In genomic region chr13:64364258-64364657, GRCm38 (mm10) we compare ENCODE assay signal across 9 mouse cellular contexts. TPM values are rescaled to one million over a fixed set of nuclear protein-coding genes. Genes with fewer than 3 reads are reported as not detected.
DNase-seq lines count a peak whose midpoint lies in the region; ATAC-seq lines count a peak whose summit lies in the region.
"Had no signal": no experiment of that assay in that cellular context is flagged by ENCODE, and none has a peak within 500 bp of the region (broad histone marks: within the 10 kb centered on the region; RNA-seq: fewer than 3 reads in every experiment).

No protein-coding gene starts in this region.

- no peak overlapping the region for H3K27ac ChIP-seq in liver, embryonic 12.5 days
- no peak overlapping the region for H3K27ac ChIP-seq in intestine, embryonic 15.5 days
- H3K27ac ChIP-seq: neural tube, embryonic 12.5 days had no signal

- H3K4me3 ChIP-seq in liver, embryonic 12.5 days, result no peak overlapping the region
- H3K4me3 ChIP-seq in intestine, embryonic 15.5 days (replicated peaks), result no peak overlapping the region
- H3K4me3 ChIP-seq: neural tube, embryonic 12.5 days had no signal

- no peak for ATAC-seq in cerebellum, adult (ENCODE audit: insufficient number of reproducible peaks, low FRiP score, low TSS enrichment)
- no peak for ATAC-seq in liver, embryonic 12.5 days
- ATAC-seq in intestine, embryonic 15.5 days, result peak; percentile 27; the same call in 1 of the 2 replicates

- no peaks in the 10 kb centered on the region for H3K27me3 ChIP-seq in liver, embryonic 12.5 days (replicated peaks)
- H3K27me3 ChIP-seq in intestine, embryonic 15.5 days (replicated peaks), result no peaks in the 10 kb centered on the region
- H3K27me3 ChIP-seq: neural tube, embryonic 12.5 days had no signal

- 51% methylated on average over 2 of the region's 2 CpGs for WGBS in liver, embryonic 12.5 days (ENCODE audit: insufficient replicate concordance)
- WGBS in intestine, embryonic 15.5 days, result 82% methylated on average over 2 of the region's 2 CpGs

- peak; percentile 47 to 49 for DNase-seq in cerebellum, adult 18-20 months
- DNase-seq in liver, result peak; percentile 57
- peak; percentile 34 to 39 for DNase-seq in adrenal gland, postnatal 36 days
- DNase-seq in spleen, adult 12 weeks (ENCODE audit: low spot score), result peak; percentile 15
- no peak for DNase-seq in frontal cortex, postnatal 14 days (ENCODE audit: low spot score in 2 of 2)

- peaks cover 19% of the 10 kb centered on the region for H3K4me1 ChIP-seq in liver, embryonic 12.5 days
- 0 out of 2 replicates have a peak, but pooled peaks cover 6% of the 10 kb centered on the region for H3K4me1 ChIP-seq in intestine, embryonic 15.5 days (replicated peaks)

- no peak overlapping the region for H3K9ac ChIP-seq in liver, embryonic 12.5 days
- no peak overlapping the region for H3K9ac ChIP-seq in intestine, embryonic 15.5 days
- H3K9ac ChIP-seq: neural tube, embryonic 12.5 days had no signal

- peaks cover 43% of the 10 kb centered on the region for H3K36me3 ChIP-seq in liver, embryonic 12.5 days
- peaks cover 20% of the 10 kb centered on the region for H3K36me3 ChIP-seq in intestine, embryonic 15.5 days

- H3K9me3 ChIP-seq in liver, embryonic 12.5 days (replicated peaks), result no peaks in the 10 kb centered on the region
- H3K9me3 ChIP-seq in intestine, embryonic 15.5 days, result no peaks in the 10 kb centered on the region
- H3K9me3 ChIP-seq: neural tube, embryonic 12.5 days had no signal

- H3K4me2 ChIP-seq in liver, embryonic 12.5 days, result no peak overlapping the region
- H3K4me2 ChIP-seq in intestine, embryonic 15.5 days (replicated peaks), result no peak overlapping the region
- H3K4me2 ChIP-seq: neural tube, embryonic 12.5 days had no signal

RNA-seq across cellular contexts. Expression of gene Ctsl, which starts 6.4 kb away (rescaled TPM):
- 108 and 117 TPM in 2 replicates for polyA plus RNA-seq in liver, embryonic 12.5 days (2016; fragmentation: Nextera tagmentation; extraction: Ambion mirVana)
- 100 to 1,000 TPM; 206 to 799 TPM for total RNA-seq in adrenal gland, postnatal 36 days (2021)
- polyA plus RNA-seq in intestine, embryonic 15.5 days (2015; fragmentation: Nextera tagmentation; extraction: Ambion mirVana), result 195 and 213 TPM in 2 replicates

RNA-seq across cellular contexts. Expression of gene Aaed1, which starts 51.7 kb away (rescaled TPM):
- 28.2 and 28.6 TPM in 2 replicates for polyA plus RNA-seq in liver, embryonic 12.5 days (2016; fragmentation: Nextera tagmentation; extraction: Ambion mirVana)
- 10 to 100 TPM; 34.1 to 50.3 TPM for total RNA-seq in adrenal gland, postnatal 36 days (2021)
- polyA plus RNA-seq in intestine, embryonic 15.5 days (2015; fragmentation: Nextera tagmentation; extraction: Ambion mirVana), result 41.3 and 42.4 TPM in 2 replicates

Comparison
In these comparisons a context has a peak if more than half of its experiments do, and no peak if none do; other contexts are left out.
1. DNase-seq: peak in cerebellum, adult 18-20 months (2 of 2), liver (single experiment), adrenal gland, postnatal 36 days (2 of 2) and spleen, adult 12 weeks (single experiment); none in frontal cortex, postnatal 14 days (0 of 2).